Mouse (Mus musculus) liver, embryonic 11.5 days (tissue): ENCODE measurements around the gene Mobp. TPM values are rescaled to one million over a fixed set of nuclear protein-coding genes. Genes with fewer than 3 reads are reported as not detected.
"Not testable (repeated sequence)": the region's sequence is repeated elsewhere in the genome, so short reads cannot be mapped to it uniquely, and the experiment has no call there.

ENCODE experiments used
- ATAC-seq: fragments of 200-750 bp; cut with Nextera tagmentation; replicated peaks from 2 replicates; pipeline ENCODE4 v1.8.0; 2017; ENCODE audit warnings: moderate number of reproducible peaks, mild to moderate bottlenecking, moderate TSS enrichment, moderate library complexity; ENCODE audit not compliant: low FRiP score
- DNase-seq: peaks from one replicate; pipeline ENCODE4 v3.0.0-alpha.2; 2017; ENCODE audit warnings: low spot score
- H3K27ac ChIP-seq: fragments of 300-500 bp; sonication (generic); 2 replicates; pipeline ENCODE4 v1.5.1; 2014; ENCODE audit warnings: mild to moderate bottlenecking, low read depth, low read length, control low read depth
- H3K27me3 ChIP-seq: fragments of 300-500 bp; sonication (generic); replicated peaks from 2 replicates; pipeline ENCODE4 v1.6.1; 2014; ENCODE audit warnings: low read length, mixed read lengths; ENCODE audit not compliant: control insufficient read depth, insufficient read depth
- H3K36me3 ChIP-seq: fragments of 300-500 bp; sonication (generic); 2 replicates; pipeline ENCODE4 v1.6.1; 2014; ENCODE audit warnings: mild to moderate bottlenecking, low read length, moderate library complexity, mixed read lengths; ENCODE audit not compliant: control insufficient read depth, insufficient read depth
- H3K4me1 ChIP-seq: fragments of 300-500 bp; sonication (generic); replicated peaks from 2 replicates; pipeline ENCODE4 v1.6.1; 2014; ENCODE audit warnings: low read length, mixed read lengths; ENCODE audit not compliant: control insufficient read depth, insufficient read depth
- H3K4me2 ChIP-seq: fragments of 300-500 bp; sonication (generic); 2 replicates; pipeline ENCODE4 v1.6.1; 2014; ENCODE audit warnings: mild to moderate bottlenecking, control low read depth, moderate library complexity
- H3K4me3 ChIP-seq: fragments of 300-500 bp; sonication (generic); 2 replicates; pipeline ENCODE4 v1.5.1; 2014; ENCODE audit warnings: low read depth, low read length, control low read depth
- H3K9ac ChIP-seq: fragments of 300-500 bp; sonication (generic); 2 replicates; pipeline ENCODE4 v1.6.1; 2014; ENCODE audit warnings: low read depth, low read length, control low read depth
- H3K9me3 ChIP-seq: fragments of 300-500 bp; sonication (generic); 2 replicates; pipeline ENCODE4 v1.6.1; 2016; ENCODE audit warnings: low read length, inconsistent platforms, mixed read lengths; ENCODE audit not compliant: control insufficient read depth
- WGBS: fragments of 180-500 bp; shearing (Covaris S2); extraction: QIAGEN DNeasy Blood & Tissue Kit; methylation state at CpG from one replicate; pipeline ENCODE4 v1.1.7; 2014; 5-methylcytosine and 5-hydroxymethylcytosine counted together
- polyA plus RNA-seq: library from polyadenylated mRNA; unstranded; fragments of >200 nt; fragmentation: Nextera tagmentation; extraction: Ambion mirVana; gene quantifications from 2 replicates; pipeline ENCODE4 v1.2.1, GENCODE M21; 2014

Mobp gene
- not detected in 2 replicates for polyA plus RNA-seq

DNA sequence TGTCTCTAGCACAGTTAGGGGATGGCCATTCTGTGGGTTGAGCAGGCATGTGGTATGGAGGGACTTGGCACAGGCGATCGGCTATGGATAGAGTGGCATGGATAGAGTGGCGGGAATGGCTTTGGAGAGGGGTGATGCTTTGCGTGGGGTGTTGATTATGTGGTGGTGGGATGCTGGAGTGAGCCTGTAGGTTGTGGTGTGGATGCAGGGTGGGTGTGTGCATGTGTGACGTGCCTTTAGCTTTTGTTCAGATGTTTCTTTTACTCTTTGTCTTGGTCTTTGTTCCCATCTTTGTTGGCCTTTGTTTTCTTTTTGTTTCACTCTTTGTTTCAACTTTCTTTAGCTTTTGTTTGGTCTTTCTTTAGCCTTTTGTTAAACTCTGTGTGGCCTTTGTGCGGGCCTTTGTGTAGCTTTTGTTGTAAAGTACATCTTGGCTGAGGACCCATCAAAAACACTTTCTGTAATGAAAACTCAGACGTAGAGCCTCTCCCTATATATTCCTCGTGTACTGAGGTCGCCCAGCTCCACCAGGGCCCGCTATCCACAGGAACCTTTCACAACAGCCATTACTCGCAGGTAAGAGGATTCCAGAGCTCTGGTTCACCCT lies at the start of gene Mobp:
TSS of gene Mobp (plus strand) at position 486 of the 607 bp plus-strand sequence.
- H3K27me3 ChIP-seq: no peaks in the 10 kb centered on the region
- H3K9me3 ChIP-seq: no peaks in the 10 kb centered on the region
- no peaks in the 10 kb centered on the region for H3K4me1 ChIP-seq
- H3K9ac ChIP-seq: no peak within 1 kb of the TSS
- no peaks in the 10 kb centered on the region for H3K36me3 ChIP-seq
- DNase-seq: no peak
- no peak within 1 kb of the TSS for H3K4me2 ChIP-seq
- H3K27ac ChIP-seq: no peak within 1 kb of the TSS
- 78% methylated on average over 11 of the region's 11 CpGs for WGBS
- H3K4me3 ChIP-seq: no peak within 1 kb of the TSS
- ATAC-seq: no peak

DNA sequence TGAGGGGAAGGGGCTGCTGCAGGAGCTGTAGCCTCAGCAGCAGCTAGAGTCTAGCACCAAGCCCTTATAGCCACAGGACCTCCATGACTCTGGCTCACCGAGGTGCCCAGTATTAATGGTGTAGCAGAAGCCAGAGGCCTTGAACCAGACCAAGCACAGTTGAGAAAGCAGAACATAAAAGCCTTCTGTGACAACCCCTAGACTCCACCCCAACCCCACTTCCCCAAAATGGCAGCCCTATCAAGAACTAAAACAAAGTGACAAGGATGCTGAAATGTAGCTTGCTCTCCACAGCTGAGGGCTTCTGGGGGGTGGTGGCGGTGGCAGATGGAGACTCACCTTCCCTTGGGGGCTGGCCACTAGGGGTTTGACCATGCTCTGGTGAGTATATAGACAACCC lies 48.3 kb upstream of the Mobp start:
- Histone ChIP-seq H3K4me3 (no peak overlapping the region), H3K9me3 (no peaks in the 10 kb centered on the region), H3K36me3 (no peaks in the 10 kb centered on the region), H3K9ac (no peak overlapping the region), H3K4me2 (no peak overlapping the region), H3K27me3 (no peaks in the 10 kb centered on the region), H3K27ac (no peak overlapping the region), H3K4me1 (no peaks in the 10 kb centered on the region)
- 82% methylated on average over 2 of the region's 2 CpGs for WGBS
- DNase-seq: no peak
- no peak for ATAC-seq

GRCm38 (mm10) chr9:120108953-120109352 lies 40.6 kb upstream of the Mobp start:
- not testable (repeated sequence) for H3K9ac ChIP-seq, H3K4me2 ChIP-seq, H3K36me3 ChIP-seq, H3K9me3 ChIP-seq, H3K27me3 ChIP-seq, H3K4me3 ChIP-seq, H3K27ac ChIP-seq, ATAC-seq, DNase-seq
- H3K4me1 ChIP-seq: peaks cover 15% of the 10 kb centered on the region
- WGBS: 89% methylated on average over 12 of the region's 12 CpGs

DNA sequence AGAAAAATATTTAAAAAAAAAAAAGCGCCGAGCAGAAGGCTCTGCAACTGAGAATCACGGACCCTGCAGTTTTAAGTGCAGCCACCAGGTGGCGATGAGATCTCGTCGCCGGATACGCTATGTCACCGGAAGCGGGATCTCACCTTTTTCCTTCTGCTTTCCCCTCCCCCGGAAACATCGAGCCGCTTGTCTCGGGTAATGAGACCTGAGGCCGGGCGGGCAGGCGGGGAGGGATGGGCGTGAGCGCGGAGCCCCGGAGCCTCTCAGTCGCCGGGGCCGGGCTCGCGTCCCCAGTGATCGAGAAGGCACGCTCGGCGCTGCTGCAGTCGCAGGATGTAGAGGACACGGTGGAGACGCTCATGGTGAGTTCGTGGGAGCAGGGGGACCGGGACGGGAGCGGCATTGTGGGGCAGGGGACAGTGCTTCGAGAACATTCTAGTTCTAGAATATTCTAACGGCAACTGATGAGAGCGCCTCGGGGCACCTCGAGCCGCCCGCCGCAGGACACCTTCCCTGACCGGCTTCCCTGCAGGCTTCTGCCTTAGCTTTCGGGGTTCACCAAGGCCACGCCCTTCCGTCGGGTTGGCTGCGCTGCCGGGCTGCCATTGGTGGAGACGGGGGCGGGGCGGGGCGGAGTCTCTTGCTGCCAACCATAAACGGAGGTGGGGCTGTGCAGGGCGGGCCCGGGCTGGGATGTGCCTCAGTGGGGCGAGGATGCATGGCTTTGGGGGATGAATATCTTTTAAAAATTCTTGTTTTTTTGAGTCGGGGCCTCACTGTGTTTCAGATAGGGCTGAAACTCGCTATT lies 39.1 kb upstream of the Mobp start, which contains the start of gene Slc25a38:
TSS of gene Slc25a38 (plus strand) at position 164 of the 808 bp plus-strand sequence.
- peak within 1 kb of the TSS; percentile 78 for H3K4me2 ChIP-seq
- DNase-seq (peak; percentile 98), ATAC-seq (peak; percentile 83)
- peak within 1 kb of the TSS; percentile 84 for H3K9ac ChIP-seq
- peak within 1 kb of the TSS; percentile 67 for H3K4me3 ChIP-seq
- H3K9me3 ChIP-seq: no peaks in the 10 kb centered on the region
- WGBS: 1% methylated on average over 62 of the region's 62 CpGs
- H3K27me3 ChIP-seq: no peaks in the 10 kb centered on the region
- H3K4me1 ChIP-seq: peaks cover 24% of the 10 kb centered on the region
- no peaks in the 10 kb centered on the region for H3K36me3 ChIP-seq
- H3K27ac ChIP-seq: peak within 1 kb of the TSS; percentile 99

GRCm38 (mm10) chr9:120111156-120111945 lies 38.2 kb upstream of the Mobp start:
- H3K27ac ChIP-seq: peak overlapping the region; percentile 99
- no peaks in the 10 kb centered on the region for H3K36me3 ChIP-seq
- H3K9me3 ChIP-seq: no peaks in the 10 kb centered on the region
- no peak for ATAC-seq
- H3K4me3 ChIP-seq: peak overlapping the region; percentile 67
- peaks cover 24% of the 10 kb centered on the region for H3K4me1 ChIP-seq
- H3K4me2 ChIP-seq: peak overlapping the region; percentile 78
- peak overlapping the region; percentile 67 for H3K9ac ChIP-seq
- 68% methylated on average over 15 of the region's 15 CpGs for WGBS
- DNase-seq: no peak
- H3K27me3 ChIP-seq: no peaks in the 10 kb centered on the region

DNA sequence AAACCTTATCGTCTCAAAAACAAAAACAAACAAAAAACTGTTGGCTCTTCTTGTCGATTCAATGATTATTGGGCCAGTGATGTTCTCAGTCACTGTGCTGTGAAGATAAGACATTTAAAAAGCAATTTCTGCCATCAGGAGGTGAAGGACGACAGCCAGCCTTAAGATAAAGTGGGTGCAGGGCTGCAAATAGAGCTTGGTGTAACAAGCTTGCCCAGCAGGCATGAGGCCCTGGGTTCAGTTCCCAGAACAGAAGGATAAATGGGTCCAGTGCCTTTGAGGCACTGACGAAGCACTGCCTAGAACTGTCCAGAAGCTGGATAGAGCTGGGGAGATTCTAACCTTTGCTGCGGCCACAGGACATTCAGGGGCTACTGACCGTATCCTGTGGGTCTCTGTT lies 37.0 kb upstream of the Mobp start:
- peak overlapping the region; percentile 64 for H3K9ac ChIP-seq
- H3K4me3 ChIP-seq: peak overlapping the region; percentile 3
- DNase-seq (no peak), ATAC-seq (peak; percentile 38)
- no peaks in the 10 kb centered on the region for H3K27me3 ChIP-seq
- H3K27ac ChIP-seq: peak overlapping the region; percentile 99
- no peaks in the 10 kb centered on the region for H3K9me3 ChIP-seq
- peak overlapping the region; percentile 60 for H3K4me2 ChIP-seq
- H3K36me3 ChIP-seq: peaks cover 6% of the 10 kb centered on the region; the same call in 1 of the 2 replicates
- WGBS: 45% methylated on average over 6 of the region's 6 CpGs
- peaks cover 33% of the 10 kb centered on the region for H3K4me1 ChIP-seq

- H3K9ac ChIP-seq: peak overlapping the region; percentile 64
- ATAC-seq: no peak
- DNase-seq: no peak
- 81% methylated on average over 6 of the region's 7 CpGs for WGBS
- H3K4me1 ChIP-seq: peaks cover 39% of the 10 kb centered on the region
- peak overlapping the region; percentile 3 for H3K4me3 ChIP-seq
- no peaks in the 10 kb centered on the region for H3K9me3 ChIP-seq
- H3K27ac ChIP-seq: peak overlapping the region; percentile 99
- H3K4me2 ChIP-seq: peak overlapping the region; percentile 60
- peaks cover 15% of the 10 kb centered on the region for H3K36me3 ChIP-seq
- no peaks in the 10 kb centered on the region for H3K27me3 ChIP-seq
Observed at GRCm38 (mm10) chr9:120113456-120113855, 36.1 kb upstream of the Mobp start.

DNA sequence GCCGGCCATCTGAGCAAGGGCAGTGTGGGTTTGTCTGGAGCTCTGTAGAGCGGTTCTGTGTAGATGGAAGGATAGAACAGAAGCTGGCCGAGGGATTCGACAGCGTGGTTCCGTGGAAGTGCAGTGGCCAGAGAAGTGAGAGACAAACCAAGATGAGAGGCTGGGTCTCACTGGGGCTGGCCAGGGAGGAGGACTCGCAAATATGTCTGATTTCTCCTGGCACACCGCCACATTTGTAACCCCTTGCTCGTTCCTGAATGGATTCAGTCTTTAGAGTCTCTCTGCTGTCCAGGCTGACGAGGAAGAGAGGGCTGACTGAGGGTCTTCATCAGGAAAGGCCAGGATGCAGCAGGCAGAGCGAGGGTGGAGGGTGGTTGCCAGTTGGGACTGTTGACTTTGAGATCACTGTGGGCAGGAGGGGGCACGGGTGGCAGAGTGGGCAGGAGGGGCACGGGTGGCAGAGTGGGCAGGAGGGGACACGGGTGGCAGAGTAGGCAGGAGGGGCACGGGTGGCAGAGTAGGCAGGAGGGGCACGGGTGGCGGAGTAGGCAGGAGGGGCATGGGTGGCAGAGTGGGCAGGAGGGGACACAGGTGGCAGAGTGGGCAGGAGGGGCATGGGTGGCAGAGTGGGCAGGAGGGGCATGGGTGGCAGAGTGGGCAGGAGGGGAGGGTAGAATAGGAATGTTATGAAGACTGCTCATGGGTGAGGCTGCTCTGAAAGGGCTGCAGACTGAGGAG lies 35.3 kb upstream of the Mobp start:
- DNase-seq (no peak), ATAC-seq (no peak)
- peak overlapping the region; percentile 83 for H3K9ac ChIP-seq
- 85% methylated on average over 17 of the region's 17 CpGs for WGBS
- H3K4me3 ChIP-seq: peak overlapping the region; percentile 58
- H3K4me2 ChIP-seq: peak overlapping the region; percentile 82
- H3K27me3 ChIP-seq: no peaks in the 10 kb centered on the region
- peak overlapping the region; percentile 99 for H3K27ac ChIP-seq
- peaks cover 44% of the 10 kb centered on the region for H3K4me1 ChIP-seq
- no peaks in the 10 kb centered on the region for H3K9me3 ChIP-seq
- H3K36me3 ChIP-seq: peaks cover 19% of the 10 kb centered on the region
